Mouse (Mus musculus) CH12.LX (cell line): ENCODE data around the gene Slc16a4.

ENCODE experiments used
- CTCF ChIP-seq, 2 experiments: IDR thresholded peaks in 1 of 2; conservative IDR thresholded peaks in 1 of 2; 2 replicates each; pipeline ENCODE4 v1.5.1; 2011 to 2012; ENCODE audit warnings: low read depth in 2 of 2, low read length in 2 of 2, improper control_type of control experiment in 1 of 2, inconsistent platforms in 1 of 2, mild to moderate bottlenecking in 1 of 2, moderate library complexity in 1 of 2
- ETS1 ChIP-seq: conservative IDR thresholded peaks from 2 replicates; pipeline ENCODE4 v1.6.1; 2012; ENCODE audit warnings: low read depth, mild to moderate bottlenecking, inconsistent platforms, low read length, improper control_type of control experiment, moderate library complexity
- IRF4 ChIP-seq: IDR thresholded peaks from 2 replicates; pipeline ENCODE4 v1.6.1; 2014; ENCODE audit warnings: low read depth, mild to moderate bottlenecking, inconsistent platforms, low read length, improper control_type of control experiment
- MAZ ChIP-seq: IDR thresholded peaks from 2 replicates; pipeline ENCODE4 v1.6.1; 2012; ENCODE audit warnings: low read depth, mild to moderate bottlenecking, inconsistent platforms, low read length, improper control_type of control experiment, moderate library complexity
- NRF1 ChIP-seq: IDR thresholded peaks from 2 replicates; pipeline ENCODE4 v1.6.1; 2014; ENCODE audit warnings: low read depth, mild to moderate bottlenecking, inconsistent platforms, low read length, improper control_type of control experiment, moderate library complexity
- POLR2A ChIP-seq: IDR thresholded peaks from 2 replicates; pipeline ENCODE4 v1.6.1; 2011; ENCODE audit warnings: low read depth, mild to moderate bottlenecking, improper control_type of control experiment, low read length
- RCOR1 ChIP-seq: conservative IDR thresholded peaks from 2 replicates; pipeline ENCODE4 v1.6.1; 2012; ENCODE audit warnings: low read depth, mild to moderate bottlenecking, inconsistent platforms, low read length, improper control_type of control experiment
- USF1 ChIP-seq: IDR thresholded peaks from 2 replicates; pipeline ENCODE4 v1.6.1; 2014; ENCODE audit warnings: low read depth, mild to moderate bottlenecking, inconsistent platforms, low read length, improper control_type of control experiment
- USF2 ChIP-seq: conservative IDR thresholded peaks from 2 replicates; pipeline ENCODE4 v1.6.1; 2011; ENCODE audit warnings: low read depth, low read length, improper control_type of control experiment
- ZC3H11A ChIP-seq: IDR thresholded peaks from 2 replicates; pipeline ENCODE4 v1.6.1; 2012; ENCODE audit warnings: low read depth, mild to moderate bottlenecking, inconsistent platforms, low read length, improper control_type of control experiment

DNA sequence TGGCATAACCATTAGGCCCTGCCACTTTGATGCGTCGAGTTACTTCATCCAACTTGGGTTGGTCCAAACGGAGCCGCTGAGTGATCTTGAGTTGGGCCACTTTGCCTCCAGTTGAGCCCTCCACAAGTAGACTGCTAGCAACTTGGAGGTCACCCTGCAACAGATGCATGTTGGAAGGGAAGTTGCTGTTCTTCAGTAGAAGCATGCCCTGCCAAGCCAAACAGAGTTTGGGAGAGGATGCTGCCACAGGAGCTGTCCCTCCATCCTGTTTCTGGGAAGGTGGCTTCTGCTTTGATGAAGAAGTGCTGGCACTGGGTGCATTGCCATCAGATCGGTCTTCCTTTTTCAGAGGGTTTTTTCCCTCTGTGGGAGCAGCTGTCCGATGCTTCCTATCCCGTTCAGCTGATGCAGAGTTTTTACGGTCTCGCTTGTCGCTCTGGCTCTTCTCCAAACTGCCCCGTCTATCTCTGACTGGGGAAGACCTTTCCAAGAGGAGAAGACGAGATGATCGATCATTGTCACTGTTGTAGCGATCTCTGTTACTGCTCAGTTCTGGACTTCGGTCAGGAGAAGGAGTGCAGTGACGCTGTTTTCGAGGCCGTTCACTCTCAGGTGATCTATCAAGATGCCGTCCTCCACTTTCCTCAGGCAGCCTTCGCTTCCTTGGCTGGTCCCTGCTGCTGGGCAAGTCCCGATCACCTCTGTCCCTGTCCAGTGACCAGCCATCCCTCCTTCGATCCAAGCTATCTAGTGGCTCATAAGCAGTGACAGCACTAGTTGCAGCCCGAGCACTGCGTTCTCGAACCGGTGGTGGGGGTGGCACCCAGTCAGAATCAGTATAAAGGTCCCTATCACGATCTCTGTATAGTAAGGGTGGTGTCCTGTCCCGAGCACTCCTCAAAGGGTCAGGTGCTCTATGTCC, 39.7 kb downstream of the Slc16a4 start:
- TF ChIP-seq NRF1, result no peak
- no peak for TF ChIP-seq MAZ
- TF ChIP-seq USF1, result no peak
- no peak for TF ChIP-seq IRF4
- TF ChIP-seq USF2, result no peak
- no peak for TF ChIP-seq CTCF (conservative IDR thresholded peaks at IDR 0.05 in 1 of 2, IDR thresholded peaks at IDR 0.05 in 1 of 2; ENCODE audit: low read depth in 2 of 2, low read length in 2 of 2)
- no peak for TF ChIP-seq RCOR1
- TF ChIP-seq ETS1, result no peak
- TF ChIP-seq POLR2A, result no peak
- no peak for TF ChIP-seq ZC3H11A
